Mouse (Mus musculus) heart, embryonic 13.5 days (tissue): ENCODE results near the gene Tnnt1. TPM values are rescaled to one million over a fixed set of nuclear protein-coding genes. Genes with fewer than 3 reads are reported as not detected.

ENCODE experiments used
- ATAC-seq: fragments of 200-750 bp; cut with Nextera tagmentation; 2 replicates; pipeline ENCODE4 v1.8.0; 2017; ENCODE audit warnings: moderate TSS enrichment; ENCODE audit not compliant: insufficient number of reproducible peaks, low FRiP score, low TSS enrichment; ENCODE audit errors: extremely low read depth
- H3K27ac ChIP-seq: fragments of 300-500 bp; sonication (generic); replicated peaks from 2 replicates; pipeline ENCODE4 v1.5.1; 2015; ENCODE audit warnings: moderate library complexity, mild to moderate bottlenecking, inconsistent platforms
- H3K27me3 ChIP-seq: fragments of 300-500 bp; sonication (generic); replicated peaks from 2 replicates; pipeline ENCODE4 v1.6.1; 2015; ENCODE audit warnings: mild to moderate bottlenecking, inconsistent platforms
- H3K36me3 ChIP-seq: fragments of 300-500 bp; sonication (generic); 2 replicates; pipeline ENCODE4 v1.6.1; 2015; ENCODE audit warnings: mild to moderate bottlenecking, inconsistent platforms
- H3K4me1 ChIP-seq: fragments of 300-500 bp; sonication (generic); 2 replicates; pipeline ENCODE4 v1.6.1; 2015; ENCODE audit warnings: inconsistent platforms
- H3K4me2 ChIP-seq: fragments of 300-500 bp; sonication (generic); 2 replicates; pipeline ENCODE4 v1.6.1; 2015; ENCODE audit warnings: inconsistent platforms, mild to moderate bottlenecking, moderate library complexity
- H3K4me3 ChIP-seq: fragments of 300-500 bp; sonication (generic); 2 replicates; pipeline ENCODE4 v1.5.1; 2015; ENCODE audit warnings: moderate library complexity, mild to moderate bottlenecking, inconsistent platforms
- H3K9ac ChIP-seq: fragments of 300-500 bp; sonication (generic); 2 replicates; pipeline ENCODE4 v1.6.1; 2015; ENCODE audit warnings: inconsistent platforms, mild to moderate bottlenecking, moderate library complexity
- H3K9me3 ChIP-seq: fragments of 300-500 bp; sonication (generic); 2 replicates; pipeline ENCODE4 v1.6.1; 2016; ENCODE audit warnings: inconsistent platforms
- WGBS: fragments of 180-500 bp; shearing (Covaris S2); methylation state at CpG from one replicate; pipeline ENCODE4 v1.1.7; 2015; ENCODE audit warnings: mixed read lengths; 5-methylcytosine and 5-hydroxymethylcytosine counted together
- polyA plus RNA-seq: library from polyadenylated mRNA; unstranded; fragments of >200 nt; fragmentation: Nextera tagmentation; extraction: Ambion mirVana; gene quantifications from 2 replicates; pipeline ENCODE4 v1.2.1, GENCODE M21; 2015

Tnnt1 gene
- polyA plus RNA-seq, 1 experiment from 2014 or later: 610 TPM

GRCm38 (mm10) chr7:4464194-4464824 is 51.9 kb downstream of the Tnnt1 start:
- H3K4me3 ChIP-seq: no peak overlapping the region
- peaks cover 4% of the 10 kb centered on the region; the same call in 1 of the 2 replicates for H3K4me1 ChIP-seq
- peak; percentile 2; the same call in 1 of the 2 replicates for ATAC-seq
- no peaks in the 10 kb centered on the region for H3K36me3 ChIP-seq
- no peaks in the 10 kb centered on the region for H3K9me3 ChIP-seq
- 8% methylated on average over 12 of the region's 12 CpGs for WGBS
- no peak overlapping the region for H3K9ac ChIP-seq
- H3K27me3 ChIP-seq: peaks cover 17% of the 10 kb centered on the region
- no peak overlapping the region for H3K4me2 ChIP-seq
- H3K27ac ChIP-seq: no peak overlapping the region

GRCm38 (mm10) chr7:4460576-4461434 is 55.4 kb downstream of the Tnnt1 start, which contains the start of gene Eps8l1:
Gene Eps8l1 (plus strand): TSS chr7:4460674.
- ATAC-seq: peak; percentile 42
- peaks cover 4% of the 10 kb centered on the region; the same call in 1 of the 2 replicates for H3K4me1 ChIP-seq
- peak within 1 kb of the TSS; percentile 40 for H3K27ac ChIP-seq
- H3K4me3 ChIP-seq: peak within 1 kb of the TSS; percentile 34
- peak within 1 kb of the TSS; percentile 3 for H3K9ac ChIP-seq
- H3K36me3 ChIP-seq: no peaks in the 10 kb centered on the region
- WGBS: 53% methylated on average over 14 of the region's 16 CpGs
- H3K9me3 ChIP-seq: no peaks in the 10 kb centered on the region
- 0 out of 2 replicates have a peak, but pooled peaks cover 8% of the 10 kb centered on the region for H3K27me3 ChIP-seq
- H3K4me2 ChIP-seq: peak within 1 kb of the TSS; percentile 45

Other genes starting within 250 kb of the Tnnt1 start
- 0.09 TPM in 1 of 2 replicates, not detected in the other for gene Ncr1, start 178.7 kb downstream of the Tnnt1 start, polyA plus RNA-seq
- gene Gp6, start 118.6 kb downstream of the Tnnt1 start, polyA plus RNA-seq: 0.71 and 0.83 TPM in 2 replicates
- gene Rdh13, start 70.7 kb downstream of the Tnnt1 start, polyA plus RNA-seq: 24.7 and 29.9 TPM in 2 replicates
- 3.3 and 4.2 TPM in 2 replicates for gene Eps8l1, start 55.7 kb downstream of the Tnnt1 start, polyA plus RNA-seq
- 29.2 and 33.9 TPM in 2 replicates for gene Ppp1r12c, start 14.7 kb downstream of the Tnnt1 start, polyA plus RNA-seq
- gene Tnni3, start 7.8 kb upstream of the Tnnt1 start, polyA plus RNA-seq: 2,083 and 2,324 TPM in 2 replicates
- gene Dnaaf3, start 16.1 kb upstream of the Tnnt1 start, polyA plus RNA-seq: 0.59 and 0.95 TPM in 2 replicates
- 1.4 and 2.7 TPM in 2 replicates for gene Syt5, start 31.2 kb upstream of the Tnnt1 start, polyA plus RNA-seq
- gene Ptprh, start 87.7 kb upstream of the Tnnt1 start, polyA plus RNA-seq: 0.04 TPM in 1 of 2 replicates, not detected in the other
- gene Tmem86b, start 115.0 kb upstream of the Tnnt1 start, polyA plus RNA-seq: 2.4 TPM in 2 replicates
- 7.2 and 7.4 TPM in 2 replicates for gene Ppp6r1, start 142.6 kb upstream of the Tnnt1 start, polyA plus RNA-seq
- gene Hspbp1, start 168.7 kb upstream of the Tnnt1 start, polyA plus RNA-seq: 74.0 and 79.9 TPM in 2 replicates
- 0.46 and 0.91 TPM in 2 replicates for gene Brsk1, start 174.2 kb upstream of the Tnnt1 start, polyA plus RNA-seq
- gene Tmem150b, start 208.9 kb upstream of the Tnnt1 start, polyA plus RNA-seq: 0.05 and 0.07 TPM in 2 replicates
- 57.1 and 60.0 TPM in 2 replicates for gene Kmt5c, start 223.7 kb upstream of the Tnnt1 start, polyA plus RNA-seq
- gene Cox6b2, start 236.7 kb upstream of the Tnnt1 start, polyA plus RNA-seq: 35.4 and 36.4 TPM in 2 replicates